Mouse (Mus musculus): Measurements from ENCODE around the gene Krtap5-2.
"Not testable (repeated sequence)": the region's sequence is repeated elsewhere in the genome, so short reads cannot be mapped to it uniquely, and the experiment has no call there.

GRCm38 (mm10) chr7:142143506-142144010 lies 32.2 kb downstream of the Krtap5-2 start:
- not testable (repeated sequence) for TF ChIP-seq POLR2A (IDR thresholded peaks at IDR 0.05; ENCODE audit: borderline replicate concordance, extremely low read depth, insufficient read depth, insufficient read length, poor library complexity, severe bottlenecking); CTCF (IDR thresholded peaks at IDR 0.05; ENCODE audit: borderline replicate concordance, extremely low read depth, insufficient read depth, insufficient read length)

Measured in brain, embryonic 14.5 days (tissue).